Mouse (Mus musculus) olfactory bulb, adult 2 months (tissue): Measurements from ENCODE around the gene Prkn. TPM values are rescaled to one million over a fixed set of nuclear protein-coding genes. Genes with fewer than 3 reads are reported as not detected.

Experiments used
- H3K27ac ChIP-seq: fragments of 200-500 bp; 2 replicates; pipeline ENCODE4 v1.5.1; 2012; ENCODE audit warnings: low read depth, low read length; ENCODE audit not compliant: insufficient read depth
- H3K4me1 ChIP-seq: fragments of 200-500 bp; 2 replicates; pipeline ENCODE4 v1.6.1; 2012; ENCODE audit warnings: low read length; ENCODE audit not compliant: control insufficient read depth, insufficient read depth
- H3K4me3 ChIP-seq: fragments of 200-500 bp; 2 replicates; pipeline ENCODE4 v1.5.1; 2012; ENCODE audit warnings: mild to moderate bottlenecking, low read depth, low read length, moderate library complexity; ENCODE audit not compliant: insufficient read depth
- CTCF ChIP-seq: fragments of 200-500 bp; IDR thresholded peaks from 2 replicates; pipeline ENCODE4 v1.5.1; 2012; ENCODE audit warnings: low read depth, mild to moderate bottlenecking, low read length, moderate library complexity; ENCODE audit not compliant: insufficient read depth
- POLR2A ChIP-seq: fragments of 200-500 bp; IDR thresholded peaks from 2 replicates; pipeline ENCODE4 v1.6.1; 2012; ENCODE audit warnings: mild to moderate bottlenecking, low read depth, low read length, moderate library complexity; ENCODE audit not compliant: insufficient read depth
- WGBS: fragments of 180-500 bp; shearing (Covaris S2); methylation state at CpG from one replicate; pipeline ENCODE4 v1.1.7; 2018; 5-methylcytosine and 5-hydroxymethylcytosine counted together
- polyA plus RNA-seq: library from polyadenylated mRNA; stranded (reverse); fragments of >200 nt; gene quantifications from 2 replicates; pipeline ENCODE4 v1.2.4, GENCODE M21; 2012; ENCODE audit warnings: low replicate concordance; ENCODE audit not compliant: missing spikeins, insufficient read depth, insufficient read length

Gene Prkn
- polyA plus RNA-seq, 1 experiment, result not detected

DNA sequence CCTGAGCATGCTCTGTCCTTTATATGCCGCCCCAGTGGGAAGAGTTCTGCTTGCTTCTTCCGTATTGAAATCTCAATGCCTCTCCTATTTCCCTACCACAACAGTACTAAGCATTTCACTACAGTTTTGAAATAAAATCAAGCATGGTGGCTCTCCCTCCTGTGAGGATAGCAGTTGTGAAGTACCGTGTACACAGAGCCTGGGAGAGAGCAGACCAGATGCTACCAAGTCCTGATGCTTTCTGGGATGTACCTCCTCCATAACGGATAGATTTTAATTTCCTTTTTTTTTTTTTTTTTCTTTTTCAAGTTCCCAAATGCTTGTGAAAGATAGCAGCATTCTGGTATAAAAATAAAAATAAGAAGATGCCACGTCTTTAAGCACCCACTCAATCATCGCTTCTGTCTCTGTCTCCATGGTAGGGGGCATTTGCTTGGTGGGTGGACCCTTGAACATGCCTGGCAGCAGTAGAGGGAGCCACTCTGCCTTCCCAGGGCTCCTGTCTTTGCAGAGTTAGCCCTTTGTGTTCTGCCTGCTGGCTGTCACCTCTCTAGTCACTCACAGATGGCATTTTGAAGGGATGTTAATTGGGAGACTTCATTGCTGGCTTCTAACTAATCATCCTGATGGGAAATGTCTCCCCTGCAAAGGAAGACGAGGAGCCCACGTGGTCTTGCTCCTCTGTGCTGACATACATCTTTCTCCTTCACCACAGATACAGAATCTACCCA lies 1070.6 kb downstream of the Prkn start:
- Histone ChIP-seq H3K27ac (no peak overlapping the region), H3K4me3 (no peak overlapping the region), H3K4me1 (peaks cover 8% of the 10 kb centered on the region; the same call in 1 of the 2 replicates)
- WGBS, result 85% methylated on average over 8 of the region's 8 CpGs
- TF ChIP-seq CTCF (no peak), POLR2A (no peak)

DNA sequence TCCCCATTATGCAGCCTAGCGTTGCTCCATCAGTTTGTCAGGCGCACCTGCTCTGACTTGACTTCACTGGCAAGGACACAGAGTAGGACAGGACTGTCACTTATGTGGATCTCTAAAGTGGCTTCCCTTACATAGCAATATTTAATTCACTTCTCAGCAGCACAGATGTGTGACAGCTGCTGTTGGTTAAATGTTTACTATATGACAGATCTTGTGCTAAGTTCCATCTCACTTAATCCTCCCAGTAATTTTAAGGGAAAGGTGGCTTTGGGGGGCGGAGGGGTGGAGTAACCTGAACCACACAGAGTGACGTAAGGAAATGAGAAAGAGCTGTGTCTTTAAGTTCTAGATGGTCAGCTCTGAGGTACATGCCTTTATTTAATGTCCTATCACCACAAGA lies 1072.0 kb downstream of the Prkn start:
- H3K27ac ChIP-seq, result no peak overlapping the region
- 95% methylated on average over 4 of the region's 4 CpGs for WGBS
- TF ChIP-seq CTCF, result no peak
- no peak for TF ChIP-seq POLR2A
- H3K4me1 ChIP-seq, result peaks cover 8% of the 10 kb centered on the region; the same call in 1 of the 2 replicates
- H3K4me3 ChIP-seq, result no peak overlapping the region

DNA sequence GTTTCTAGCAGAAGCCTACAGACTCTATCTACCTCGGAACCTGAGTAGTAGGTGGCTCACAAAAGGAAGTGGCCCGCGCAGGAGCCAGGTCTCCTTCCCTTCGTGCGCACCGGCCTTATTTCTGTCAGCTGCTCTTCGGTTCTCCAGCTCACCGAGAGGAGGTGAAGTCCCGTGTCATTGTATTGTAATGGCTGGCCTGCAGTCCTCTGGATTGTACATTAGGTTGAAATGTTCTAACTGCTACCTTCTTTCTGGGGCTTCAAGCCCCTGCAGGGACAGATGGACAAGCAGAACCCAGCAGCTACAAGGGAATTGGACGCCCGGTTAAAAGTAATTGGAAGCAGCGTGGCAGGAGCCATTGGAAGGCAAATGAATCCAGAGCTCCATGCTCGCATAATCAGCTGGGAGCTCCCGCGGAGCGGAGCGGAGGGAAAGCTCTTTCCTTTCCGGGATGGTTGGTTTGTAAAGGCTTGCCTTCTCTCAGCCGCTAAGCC lies 1072.7 kb downstream of the Prkn start:
- no peak overlapping the region for H3K27ac ChIP-seq
- 14% methylated on average over 19 of the region's 19 CpGs for WGBS
- TF ChIP-seq POLR2A, result no peak
- no peak for TF ChIP-seq CTCF

DNA sequence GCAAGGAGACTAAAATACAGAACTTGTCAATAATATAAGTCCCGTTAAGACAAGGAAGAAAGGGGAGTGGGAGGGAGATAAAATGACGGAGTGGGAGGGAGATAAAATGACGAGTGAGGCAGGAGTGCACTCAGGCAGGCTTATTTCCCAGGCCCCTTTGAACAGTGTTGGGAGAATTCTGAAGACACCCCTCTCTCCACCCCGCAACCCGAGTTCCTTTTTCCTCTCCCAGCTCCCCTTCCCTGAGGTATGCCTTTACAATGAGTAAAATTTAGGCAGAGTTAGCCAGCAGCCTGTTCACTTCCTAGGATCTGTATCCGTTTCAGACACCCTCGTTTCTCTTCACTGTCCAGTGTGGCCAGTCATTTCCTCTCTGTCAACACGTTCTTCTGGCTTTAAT lies 1073.4 kb downstream of the Prkn start:
- H3K4me1 ChIP-seq, result peaks cover 16% of the 10 kb centered on the region
- H3K4me3 ChIP-seq, result no peak overlapping the region
- no peak for TF ChIP-seq POLR2A
- no peak for TF ChIP-seq CTCF
- WGBS, result 39% methylated on average over 8 of the region's 8 CpGs
- no peak overlapping the region for H3K27ac ChIP-seq

More for the DNA sequence above, 1072.7 kb downstream of the Prkn start:
- H3K4me1 ChIP-seq, result peaks cover 11% of the 10 kb centered on the region; the same call in 1 of the 2 replicates
- H3K4me3 ChIP-seq, result peak overlapping the region; percentile 11

DNA sequence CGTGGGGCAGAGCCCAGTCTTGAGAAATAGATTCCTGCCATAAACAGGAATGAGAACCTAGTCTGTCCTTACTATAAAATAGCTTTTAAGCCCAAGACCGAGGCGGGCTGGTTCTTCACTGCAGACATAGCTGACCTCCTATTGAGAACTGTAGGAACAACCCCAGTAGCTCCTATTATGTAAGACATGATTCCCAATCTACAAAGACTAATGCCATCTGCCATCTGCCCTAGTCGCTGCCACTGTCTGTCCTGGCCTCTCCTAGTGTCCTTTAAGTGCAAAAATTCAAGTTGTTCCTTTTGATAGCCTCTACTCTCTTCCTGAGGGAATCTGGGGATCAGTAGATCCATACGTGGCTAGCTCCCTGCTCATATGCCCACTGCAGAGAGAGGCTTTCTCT lies 1074.3 kb downstream of the Prkn start:
- H3K27ac ChIP-seq, result no peak overlapping the region
- H3K4me1 ChIP-seq, result peaks cover 17% of the 10 kb centered on the region
- 93% methylated on average over 5 of the region's 5 CpGs for WGBS
- no peak overlapping the region for H3K4me3 ChIP-seq
- no peak for TF ChIP-seq CTCF
- TF ChIP-seq POLR2A, result no peak

DNA sequence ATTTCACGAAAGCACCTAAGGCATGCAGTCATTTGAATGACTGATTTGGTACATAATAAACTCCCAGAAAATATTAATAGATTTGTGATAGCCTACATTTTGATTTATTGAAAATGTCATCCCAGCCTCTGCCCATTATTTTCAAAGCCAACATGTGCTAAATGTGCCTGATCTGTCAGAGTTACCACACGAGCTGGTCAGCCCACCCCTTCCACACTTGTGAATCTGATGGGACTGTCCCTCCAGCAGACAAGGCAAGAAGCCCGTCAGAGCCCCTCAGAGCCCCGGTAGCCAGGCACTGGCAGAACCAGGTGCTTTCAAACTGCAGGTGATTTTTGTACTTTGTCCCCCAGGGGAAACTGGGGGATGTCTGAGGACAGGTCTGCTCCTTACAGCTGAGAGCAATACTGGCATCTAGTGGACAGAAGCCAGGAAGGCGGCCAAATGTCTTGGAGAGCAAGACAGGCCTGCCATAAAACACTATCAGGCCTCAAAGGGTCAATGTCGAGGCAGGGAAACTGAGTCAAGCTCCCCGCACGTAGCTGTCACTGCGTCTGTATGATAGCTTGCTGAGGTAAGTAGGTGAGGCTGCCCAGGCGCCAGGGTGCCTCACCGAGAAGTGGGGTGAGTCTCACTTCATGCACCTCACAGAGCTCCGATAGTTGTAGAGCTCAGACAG lies 1078.1 kb downstream of the Prkn start:
- H3K4me3 ChIP-seq, result no peak overlapping the region
- 60% methylated on average over 12 of the region's 12 CpGs for WGBS
- peaks cover 14% of the 10 kb centered on the region for H3K4me1 ChIP-seq
- no peak overlapping the region for H3K27ac ChIP-seq
- TF ChIP-seq POLR2A, result no peak

DNA sequence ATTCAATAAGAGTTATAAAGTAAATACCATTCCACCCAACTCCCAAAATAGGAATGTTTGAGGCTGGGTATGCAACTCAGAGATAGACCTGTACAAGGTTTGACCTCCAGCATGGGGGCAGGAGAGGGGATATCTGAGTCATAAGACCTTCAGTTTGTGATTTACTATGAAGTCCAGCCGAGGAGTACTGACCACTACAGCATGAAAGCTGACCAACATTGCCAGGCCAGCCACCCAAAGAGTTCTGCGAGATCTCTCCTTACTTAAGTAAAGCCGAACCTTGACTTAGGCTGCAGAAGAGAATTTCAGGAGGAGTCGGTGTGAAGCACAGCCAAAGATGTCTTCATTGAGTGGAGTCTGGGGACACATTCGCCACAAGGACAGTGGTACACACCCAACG lies 1079.4 kb downstream of the Prkn start:
- Histone ChIP-seq H3K4me1 (peaks cover 11% of the 10 kb centered on the region), H3K4me3 (no peak overlapping the region), H3K27ac (no peak overlapping the region)
- WGBS, result 90% methylated on average over 6 of the region's 6 CpGs
- TF ChIP-seq POLR2A (no peak), CTCF (no peak)

DNA sequence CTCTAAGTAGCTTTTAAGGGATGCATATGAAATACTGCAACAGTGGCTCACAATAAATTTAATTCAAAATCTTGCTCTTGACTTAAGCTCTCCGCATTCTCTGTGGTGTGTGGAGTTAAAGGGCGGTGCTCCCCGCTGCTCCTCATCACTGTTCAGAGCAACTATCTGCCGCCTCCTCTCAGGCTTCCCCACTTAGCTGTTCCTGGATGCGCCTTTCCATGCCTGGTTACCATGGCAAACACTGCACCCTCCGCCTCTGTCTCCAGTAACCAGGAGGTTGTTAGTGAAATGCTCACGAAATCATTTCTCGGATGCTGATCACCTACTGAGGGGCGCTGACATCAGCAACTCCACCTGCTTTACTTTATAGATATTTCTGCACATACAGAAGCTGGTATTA lies 1080.8 kb downstream of the Prkn start:
- Histone ChIP-seq H3K4me3 (no peak overlapping the region), H3K4me1 (peaks cover 12% of the 10 kb centered on the region), H3K27ac (peak overlapping the region; percentile 56; the same call in 1 of the 2 replicates)
- WGBS, result 34% methylated on average over 9 of the region's 9 CpGs
- TF ChIP-seq CTCF (no peak), POLR2A (no peak)

DNA sequence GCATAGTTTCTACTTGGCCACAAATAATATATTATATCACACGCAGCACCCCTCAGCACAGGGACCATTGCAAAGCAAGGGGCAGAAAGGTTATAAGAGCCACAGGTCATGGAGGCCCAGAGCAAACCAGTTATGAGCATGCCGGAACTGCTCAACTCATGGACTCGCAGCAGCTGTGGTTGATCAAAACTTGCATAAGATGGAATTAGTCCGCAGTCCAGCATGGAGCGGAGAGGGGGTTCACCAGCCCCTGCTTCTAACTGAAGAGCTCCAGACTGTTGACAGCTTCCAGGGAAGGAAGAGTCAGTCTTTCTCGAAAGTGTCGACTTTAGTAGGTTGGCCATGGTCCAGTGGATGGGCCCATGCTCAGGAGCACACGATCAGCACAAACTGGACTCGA lies 1083.8 kb downstream of the Prkn start:
- H3K4me1 ChIP-seq, result 0 out of 2 replicates have a peak, but pooled peaks cover 9% of the 10 kb centered on the region
- 95% methylated on average over 9 of the region's 9 CpGs for WGBS

More for the DNA sequence above, 1083.8 kb downstream of the Prkn start:
- TF ChIP-seq POLR2A, result no peak
- TF ChIP-seq CTCF, result no peak
- no peak overlapping the region for H3K27ac ChIP-seq
- no peak overlapping the region for H3K4me3 ChIP-seq
